Mouse (Mus musculus) megakaryocyte, adult 5-6 weeks (primary cell): Measurements from ENCODE around the gene Uap1l1. TPM values are rescaled to one million over a fixed set of nuclear protein-coding genes. Genes with fewer than 3 reads are reported as not detected.
A peak's percentile ranks its signal among the peaks of the same experiment; 100 is the strongest.

Experiments used
- ATAC-seq: 2 replicates; pipeline ENCODE4 v1.8.0; 2016; ENCODE audit warnings: mild to moderate bottlenecking, inconsistent platforms; ENCODE audit not compliant: poor library complexity, severe bottlenecking
- total RNA-seq, 2 experiments: library from RNA; stranded (forward) in 1 of 2; stranded (reverse) in 1 of 2; fragments of 153-499, 151-499 nt in 1 of 2; fragments of 221-1000, 200-1000 nt in 1 of 2; gene quantifications; 2 replicates each; pipeline versions ENCODE4 v1.2.3 to v1.2.4; 2015 to 2017

Gene Uap1l1
- total RNA-seq, 2 experiments from 2014 or later: 12.6 to 36.0 TPM

- ATAC-seq: peak; percentile 97
Measured at GRCm38 (mm10) chr2:25371764-25372643, 6.5 kb upstream of the Uap1l1 start, which contains the start of gene Sapcd2. Gene Sapcd2 (plus strand): TSS chr2:25372321.

GRCm38 (mm10) chr2:25369996-25370395 lies 4.5 kb upstream of the Uap1l1 start:
- no peak for ATAC-seq

DNA sequence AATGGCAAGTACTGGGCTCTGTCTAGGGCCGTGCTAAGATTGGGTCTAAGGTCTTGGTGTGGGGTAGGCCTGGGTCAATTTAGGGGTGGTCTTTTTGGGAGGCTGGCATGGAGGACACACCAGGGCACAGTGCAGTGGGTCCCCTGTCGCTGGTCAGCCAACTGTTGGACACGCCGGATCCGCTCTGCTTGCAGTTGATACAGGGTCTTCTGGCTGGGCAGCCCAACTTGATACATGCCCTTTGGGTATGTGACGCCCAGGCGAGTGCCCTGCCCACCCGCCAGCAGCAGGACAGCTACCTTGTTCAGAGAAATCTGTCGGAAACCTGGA lies 756 bp downstream of the Uap1l1 start:
- no peak for ATAC-seq

DNA sequence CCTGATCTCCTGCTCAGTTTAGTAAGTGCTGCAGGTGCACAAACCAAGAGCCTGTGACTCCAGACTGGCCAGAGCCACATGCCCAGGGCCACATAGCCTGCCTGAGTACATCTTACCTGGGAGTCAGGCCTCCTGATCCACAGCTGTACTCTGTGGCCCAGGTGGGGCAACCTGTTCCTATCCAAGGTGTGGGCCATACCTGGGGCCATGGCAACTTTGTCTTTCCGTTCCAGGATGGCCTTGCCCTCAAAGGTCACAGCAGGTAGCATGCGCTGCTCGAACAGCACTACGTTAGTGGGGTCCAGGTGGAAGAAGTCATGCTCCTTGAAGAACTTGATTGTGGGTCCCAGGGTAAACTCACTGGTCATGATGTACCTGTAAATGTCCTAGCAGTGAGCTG lies 1.2 kb downstream of the Uap1l1 start:
- ATAC-seq: no peak

- ATAC-seq: no peak
Measured at GRCm38 (mm10) chr2:25363478-25364178, 1.9 kb downstream of the Uap1l1 start.

- ATAC-seq: no peak
Measured at GRCm38 (mm10) chr2:25359848-25360247, 5.6 kb downstream of the Uap1l1 start.

- peak; percentile 66 for ATAC-seq
Measured at GRCm38 (mm10) chr2:25356208-25357079, 9.0 kb downstream of the Uap1l1 start, which contains the start of gene Dpp7. Gene Dpp7 (minus strand): TSS chr2:25356359.

GRCm38 (mm10) chr2:25355419-25356066 lies 9.9 kb downstream of the Uap1l1 start:
- ATAC-seq: no peak

- ATAC-seq: no peak
Measured at GRCm38 (mm10) chr2:25354211-25354610, 11.3 kb downstream of the Uap1l1 start.

GRCm38 (mm10) chr2:25350701-25351100 lies 14.8 kb downstream of the Uap1l1 start:
- ATAC-seq: no peak

GRCm38 (mm10) chr2:25349499-25349898 lies 16.0 kb downstream of the Uap1l1 start:
- ATAC-seq: no peak

DNA sequence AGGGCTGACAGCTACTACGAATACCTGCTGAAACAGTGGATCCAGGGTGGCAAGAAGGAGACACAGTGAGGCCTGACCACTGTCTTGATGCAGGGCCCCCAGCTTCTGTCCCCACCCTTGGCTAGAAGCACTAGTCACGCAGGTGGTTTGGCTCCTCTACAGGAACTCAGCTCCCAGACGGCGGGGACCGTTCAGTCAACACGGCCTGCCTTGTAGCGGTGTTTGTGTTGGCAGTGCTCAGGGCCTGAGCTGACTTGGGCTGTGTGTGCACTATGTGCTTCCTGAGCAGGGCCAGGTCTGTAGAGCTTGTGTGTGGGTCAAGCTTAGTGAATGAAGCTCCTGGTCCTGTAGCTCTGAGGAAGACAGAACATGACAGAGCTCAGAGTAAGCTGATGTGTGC lies 17.3 kb downstream of the Uap1l1 start:
- ATAC-seq: no peak

DNA sequence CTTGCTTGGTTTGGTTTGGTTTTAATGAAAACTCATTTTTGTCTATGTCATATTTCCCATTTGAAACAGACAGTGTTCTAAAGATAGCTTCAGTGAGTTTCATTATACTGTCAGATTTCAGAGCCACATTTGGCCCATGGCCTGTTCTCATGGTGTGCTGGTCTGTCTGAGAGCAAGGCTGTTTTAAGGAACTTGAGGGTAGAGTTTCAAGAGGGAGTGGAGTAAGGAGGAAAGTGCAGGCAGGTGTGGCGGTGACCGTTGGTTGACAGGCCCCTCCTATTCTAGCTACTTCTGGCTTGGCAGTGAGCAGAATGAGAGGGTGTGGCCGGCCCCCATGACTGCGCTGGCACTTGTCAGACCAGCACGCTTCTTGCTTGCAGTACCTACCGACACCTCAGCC lies 27.2 kb downstream of the Uap1l1 start:
- ATAC-seq: peak; percentile 71

DNA sequence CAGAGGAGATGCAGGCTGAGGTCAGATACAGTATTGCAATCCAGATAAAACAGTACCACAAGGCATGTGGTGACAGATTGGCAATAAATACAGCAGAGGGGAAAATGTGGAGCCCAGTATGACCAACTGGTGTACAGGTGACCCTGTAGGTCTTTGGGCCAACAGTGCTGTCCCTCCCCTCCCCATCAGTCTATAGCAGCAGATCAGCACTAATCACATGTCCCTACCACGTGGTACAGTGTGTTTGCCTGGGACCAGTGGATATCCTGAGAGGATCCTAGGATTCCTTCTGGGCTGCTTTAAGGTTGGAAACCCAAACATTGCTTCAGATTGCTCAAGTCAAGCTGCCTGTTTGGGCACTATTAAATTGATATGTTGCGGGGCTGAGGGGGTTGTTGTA lies 31.9 kb downstream of the Uap1l1 start:
- no peak for ATAC-seq

DNA sequence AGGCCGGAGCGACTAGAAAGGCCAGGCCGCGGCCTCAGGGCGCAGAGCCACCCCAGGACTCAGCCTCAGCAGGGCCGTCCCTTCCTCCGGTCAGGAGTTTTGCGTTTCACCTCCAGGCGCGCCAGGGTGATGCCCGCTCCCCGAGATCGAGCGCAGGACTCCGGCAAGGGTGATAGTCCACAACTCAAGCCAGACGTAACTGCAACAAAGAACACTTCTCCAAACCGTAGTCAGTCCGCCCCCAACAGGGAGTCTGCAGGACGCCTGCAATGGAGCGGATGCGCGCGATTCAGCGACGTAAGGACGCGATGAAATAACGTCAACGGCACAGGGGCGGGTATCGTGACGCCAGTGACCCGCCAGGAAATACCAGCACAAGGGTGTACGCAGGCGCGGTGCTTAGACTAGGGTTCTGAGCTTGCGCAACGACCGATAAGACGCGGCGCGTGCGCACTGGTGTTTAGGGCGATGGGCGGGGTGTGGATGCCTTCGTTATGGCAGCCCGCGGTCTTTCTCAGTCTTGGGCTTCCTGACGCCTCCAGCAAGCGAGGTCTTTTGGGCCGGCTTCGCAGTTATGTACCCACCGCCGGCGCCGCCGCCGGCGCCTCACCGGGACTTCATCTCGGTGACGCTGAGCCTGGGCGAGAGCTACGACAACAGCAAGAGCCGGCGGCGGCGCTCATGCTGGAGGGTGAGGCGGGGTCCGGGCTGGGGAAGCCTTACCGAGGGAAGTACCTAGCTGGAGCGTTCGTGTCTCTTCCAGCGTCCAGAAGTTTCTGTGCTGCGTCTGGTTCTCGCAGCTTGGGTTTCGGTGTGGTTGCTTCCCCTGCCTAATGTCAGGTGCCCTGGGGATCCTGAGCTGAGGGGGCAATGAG lies 33.0 kb downstream of the Uap1l1 start, which contains the start of gene Man1b1:
Gene Man1b1, plus strand, starts transcription at position 53 of the 875 bp plus-strand sequence.
- ATAC-seq: peak; percentile 97

DNA sequence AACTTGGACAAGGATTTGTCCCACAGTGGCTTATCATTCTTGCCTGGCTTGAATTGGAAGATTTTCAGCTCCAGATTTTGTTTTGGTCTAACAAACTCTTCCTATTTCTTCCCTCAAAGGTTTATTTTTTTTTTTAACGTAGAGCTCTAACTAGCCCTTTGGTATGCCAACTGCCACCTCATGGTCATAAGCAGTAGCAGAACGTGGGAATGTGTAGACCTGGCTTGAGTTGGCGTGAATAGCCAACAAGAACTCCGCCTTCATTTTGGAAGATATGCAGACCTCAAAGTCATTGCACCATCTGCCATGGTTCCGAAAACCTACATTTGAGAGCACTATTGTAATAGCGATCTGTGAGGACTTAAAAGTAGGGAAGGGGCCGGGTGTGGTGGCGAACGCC lies 34.0 kb downstream of the Uap1l1 start:
- ATAC-seq: no peak

DNA sequence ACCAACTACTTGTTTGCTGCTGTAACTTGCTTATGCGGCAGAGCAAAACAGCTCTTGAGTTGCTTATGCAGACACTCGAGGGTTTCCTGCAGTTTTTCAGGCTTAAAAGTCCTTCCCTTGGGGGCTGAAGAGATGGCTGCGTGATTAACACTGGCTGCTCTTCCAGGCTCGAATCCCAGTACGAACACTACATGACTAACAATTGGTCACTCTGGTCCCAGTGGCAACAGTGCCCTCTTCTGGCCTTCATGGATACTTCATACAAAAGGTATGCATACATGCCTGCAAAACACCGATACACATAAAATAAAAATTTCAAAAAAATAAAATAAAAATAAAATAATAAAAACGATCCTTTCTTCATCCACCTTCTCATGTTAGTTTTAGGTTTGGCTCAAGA lies 37.0 kb downstream of the Uap1l1 start:
- ATAC-seq: no peak

DNA sequence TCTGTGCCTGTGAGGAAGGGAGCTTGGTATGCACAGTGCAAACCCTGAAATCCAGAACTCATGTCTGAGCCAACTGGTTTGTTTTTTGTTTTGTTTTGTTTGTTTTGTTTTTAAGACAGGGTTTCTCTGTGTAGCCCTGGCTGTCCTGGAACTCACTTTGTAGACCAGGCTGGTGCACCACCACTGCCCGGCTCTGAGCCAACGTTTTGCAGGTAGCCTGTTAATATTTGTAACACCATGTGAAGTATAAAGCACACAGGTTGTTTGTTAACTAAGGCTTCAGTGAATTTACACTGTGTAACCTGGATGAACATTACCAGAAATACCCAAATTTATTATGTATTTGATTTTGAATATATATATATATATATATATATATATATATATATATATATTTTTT lies 39.4 kb downstream of the Uap1l1 start:
- no peak for ATAC-seq

DNA sequence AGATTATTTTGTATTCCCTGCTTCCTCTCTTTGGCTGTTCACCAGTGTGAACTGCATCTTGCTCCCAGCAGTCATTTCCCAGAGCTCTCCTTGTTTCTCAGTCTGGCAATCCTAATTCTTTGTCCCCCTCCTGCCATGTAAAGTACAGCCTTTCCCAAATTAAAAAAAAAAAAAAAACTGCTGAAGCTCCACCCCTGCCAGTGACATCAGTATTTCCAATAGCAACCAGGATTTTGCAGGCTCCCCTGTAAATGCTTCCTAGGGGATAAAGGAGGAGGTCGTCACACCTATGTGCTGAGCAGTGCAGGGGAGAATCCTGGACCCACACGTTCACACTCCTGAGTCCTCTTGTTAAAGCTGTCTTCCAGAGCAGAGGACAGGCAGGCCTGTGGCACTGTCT lies 45.4 kb downstream of the Uap1l1 start:
- no peak for ATAC-seq
